Mouse (Mus musculus): ENCODE results near the gene Dmbx1.

Dmbx1 gene

DNA sequence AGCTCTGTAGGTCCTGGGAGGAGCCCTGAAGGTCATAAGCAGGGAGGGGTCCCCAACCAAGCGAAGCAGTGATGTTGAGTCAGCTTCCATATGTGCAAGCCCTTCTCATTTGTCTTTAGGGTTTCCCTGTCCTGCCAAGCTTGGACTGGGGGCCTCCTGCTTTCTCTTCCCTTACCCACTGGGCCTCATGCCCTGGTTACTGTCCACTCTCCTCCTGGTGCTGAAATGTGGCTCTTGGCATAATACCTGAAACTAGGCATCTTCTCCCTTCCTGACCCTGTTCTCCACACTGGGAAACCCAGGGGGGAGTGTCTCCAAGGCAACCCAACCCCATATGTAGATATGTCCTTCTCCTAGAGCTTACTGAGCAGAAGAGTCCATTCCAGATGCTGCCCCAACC is 52.9 kb downstream of the Dmbx1 start:
- DNase-seq (ENCODE audit: low spot score in 2 of 2) = no peak

DNA sequence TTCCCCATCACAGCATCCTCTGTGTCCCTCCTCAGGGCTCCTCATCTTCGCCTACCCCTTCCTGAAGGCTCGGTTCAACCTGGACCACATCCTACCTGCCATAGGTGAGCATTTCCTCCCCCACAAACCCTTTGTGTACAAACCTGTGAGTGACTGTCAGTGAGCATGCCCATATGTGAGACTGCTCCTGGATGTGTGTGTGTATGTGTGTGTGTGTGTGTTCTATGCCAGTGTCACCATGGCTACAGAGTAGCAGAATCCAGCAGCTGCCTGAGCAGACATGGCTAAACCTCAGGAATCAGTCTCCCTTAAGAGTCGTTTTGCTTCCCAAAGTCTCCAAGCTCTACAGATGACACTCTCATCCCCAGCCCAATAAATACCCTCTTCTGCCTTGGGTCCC is 53.9 kb downstream of the Dmbx1 start:
- DNase-seq (ENCODE audit: low spot score in 2 of 2) = no peak

DNA sequence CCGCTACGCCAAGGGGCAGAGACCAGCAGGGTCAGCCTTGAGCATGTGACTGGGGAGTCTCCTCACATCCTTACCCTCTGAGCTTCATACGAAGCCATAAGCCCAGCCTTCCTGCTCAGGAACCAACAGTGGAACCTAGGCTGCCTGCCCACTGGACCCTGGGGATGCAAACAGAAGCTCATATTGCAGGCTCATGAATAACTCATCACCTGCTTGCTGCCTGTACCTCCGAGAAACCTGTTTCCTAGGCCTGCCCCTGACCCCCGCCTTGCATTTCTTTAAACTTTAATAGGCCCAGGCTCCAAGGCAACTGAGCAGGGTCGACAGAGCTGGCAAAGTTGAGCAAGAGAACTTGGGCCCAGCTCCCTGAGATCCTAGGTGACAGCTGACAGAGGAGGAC is 55.7 kb downstream of the Dmbx1 start, which contains the start of gene Kncn:
Kncn (plus strand) TSS at position 379 of the 400 bp plus-strand sequence.
- no peak for DNase-seq (ENCODE audit: low spot score in 2 of 2)

DNA sequence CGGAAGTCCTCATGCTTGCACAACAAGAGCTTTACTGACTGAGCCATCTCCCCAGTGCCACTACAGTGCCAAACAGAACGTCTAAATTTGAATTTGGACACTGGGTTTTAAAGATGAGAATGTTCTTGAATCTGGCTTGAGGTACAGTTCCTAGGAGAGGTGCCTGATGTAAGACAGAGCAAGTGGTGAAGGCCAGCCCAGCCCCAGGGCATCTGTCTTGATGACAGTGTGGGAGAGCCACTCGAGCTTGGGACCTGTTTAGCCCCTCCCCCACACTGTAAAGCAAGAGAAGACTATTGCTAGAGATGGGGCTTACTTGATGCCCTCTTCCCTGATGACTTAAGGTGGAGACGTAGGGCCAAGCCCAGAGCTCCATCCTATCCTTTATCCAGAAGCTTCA is 57.5 kb downstream of the Dmbx1 start:
- no peak for DNase-seq (ENCODE audit: low spot score in 2 of 2)

DNA sequence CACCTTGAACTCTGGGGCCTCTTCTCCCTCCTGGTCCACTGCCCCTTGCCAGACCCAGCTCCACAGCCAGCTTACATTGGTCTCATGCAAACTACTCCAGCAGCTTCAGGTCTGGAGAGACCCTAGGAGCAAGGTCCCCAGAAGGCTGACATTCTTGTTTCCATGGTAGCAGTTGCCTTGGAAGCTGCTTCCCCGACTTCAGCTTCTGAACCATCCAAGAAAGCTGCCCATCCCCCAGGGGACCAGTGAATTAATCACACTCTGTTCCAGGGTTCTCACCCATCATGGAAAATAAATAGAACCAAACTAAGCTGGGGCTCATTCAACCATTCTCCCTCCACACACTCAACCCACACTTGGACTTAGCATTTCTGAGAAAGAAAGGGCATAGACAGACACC is 58.5 kb downstream of the Dmbx1 start:
- DNase-seq (ENCODE audit: low spot score in 2 of 2) = no peak

DNA sequence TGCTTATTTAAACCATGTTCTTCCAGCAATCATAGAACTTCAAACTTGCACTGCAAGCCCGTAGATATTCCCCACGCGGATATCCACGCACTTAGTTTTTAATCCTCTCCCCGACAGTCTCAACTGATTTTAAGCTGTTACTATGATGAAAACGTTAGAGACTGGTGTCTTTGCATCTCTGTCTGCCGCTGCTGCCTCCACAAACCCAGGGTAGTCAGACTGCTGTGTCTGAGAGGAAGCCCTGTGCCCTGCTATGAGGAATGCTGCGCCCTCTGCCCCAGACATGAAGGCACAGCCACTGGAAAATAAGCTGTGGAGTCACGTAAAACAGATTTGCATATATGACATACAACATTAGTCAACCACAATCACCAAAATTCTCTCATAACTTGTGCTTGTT is 60.9 kb downstream of the Dmbx1 start:
- no peak for DNase-seq (ENCODE audit: low spot score in 2 of 2)

DNA sequence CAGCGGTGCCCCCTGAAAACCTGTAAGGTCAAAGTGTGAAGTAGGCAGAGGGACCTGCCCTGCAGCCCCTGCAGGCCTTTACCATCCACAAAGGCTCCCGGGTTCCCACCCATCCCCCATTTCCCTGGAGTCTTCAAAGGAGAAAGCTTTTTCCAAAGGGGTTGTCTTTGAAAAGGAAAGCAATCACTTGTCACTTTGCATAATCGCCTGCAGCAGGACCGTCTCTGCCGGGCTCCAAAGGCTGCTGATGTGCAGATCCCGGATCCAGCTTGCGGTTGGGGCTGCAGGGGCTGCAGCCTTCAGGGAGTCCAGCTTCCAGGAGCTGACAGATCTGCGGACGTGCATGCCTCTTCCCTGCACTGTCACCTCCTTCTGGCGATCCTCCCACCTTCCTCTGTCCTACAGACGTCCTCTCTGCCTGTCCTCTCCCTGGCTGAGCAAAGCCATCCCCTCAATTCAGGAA is 61.5 kb downstream of the Dmbx1 start:
- DNase-seq (ENCODE audit: low spot score in 2 of 2) = no peak

DNA sequence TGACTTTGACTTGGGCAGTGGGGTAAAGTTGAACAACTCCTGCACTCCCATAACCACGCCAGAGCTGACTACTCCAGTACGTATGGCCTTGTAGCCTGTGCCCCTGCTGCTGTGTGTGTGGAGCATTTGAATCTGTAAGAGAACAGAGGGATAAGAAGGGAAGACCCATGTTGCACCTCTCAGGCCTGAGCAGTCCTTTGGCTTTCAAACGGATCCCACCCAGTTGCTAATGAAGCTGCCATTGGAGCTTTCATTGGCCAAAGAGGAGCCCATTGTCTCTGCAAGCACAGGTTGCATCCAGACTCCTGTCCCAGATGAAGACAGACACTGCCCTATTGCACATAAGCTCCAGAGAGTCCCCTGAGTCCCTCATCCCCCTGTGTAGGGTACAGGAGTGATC is 66.5 kb downstream of the Dmbx1 start:
- DNase-seq (ENCODE audit: low spot score in 2 of 2) = no peak

DNA sequence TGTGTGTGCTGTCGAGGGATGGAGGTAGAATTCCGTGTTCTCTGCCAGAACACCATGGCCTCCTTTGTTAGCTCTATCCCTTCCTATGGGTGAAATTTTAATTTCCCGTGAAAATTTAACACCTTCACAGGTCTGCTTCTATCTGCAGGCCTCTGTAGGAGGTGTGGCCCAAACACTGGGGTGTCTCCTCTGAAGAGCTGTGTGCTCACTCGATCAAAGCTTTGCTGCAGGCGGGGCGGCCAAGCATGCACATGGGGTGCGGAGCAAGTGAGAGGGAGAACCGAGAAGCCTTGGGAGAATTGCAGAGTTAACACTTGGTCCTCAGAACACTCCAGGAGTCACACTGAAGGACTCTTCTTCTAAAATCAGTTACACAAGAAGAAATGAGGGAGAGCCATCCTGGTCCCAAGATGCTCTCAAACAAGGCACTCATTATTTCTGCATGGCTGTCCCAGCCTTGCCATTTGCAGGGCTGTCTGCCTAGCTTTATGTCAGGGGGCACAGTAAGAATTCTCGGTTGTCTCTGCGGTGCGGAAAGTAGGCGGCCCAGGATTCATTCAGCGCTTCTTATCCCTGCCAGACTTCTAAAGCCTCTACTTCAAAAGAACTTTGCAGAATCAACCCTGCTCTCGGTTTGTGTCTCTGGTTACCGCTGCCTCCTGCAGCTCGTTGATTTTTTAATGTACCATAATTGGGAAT is 70.1 kb downstream of the Dmbx1 start:
- no peak for DNase-seq (ENCODE audit: low spot score in 2 of 2)

Data from spleen, postnatal 14 days (tissue).